Mouse (Mus musculus): Measurements from ENCODE around the gene Slc13a4.

Gene Slc13a4

GRCm38 (mm10) chr6:35302581-35302980 lies 5.3 kb downstream of the Slc13a4 start:
- no peak for DNase-seq (ENCODE audit: low read depth)

DNA sequence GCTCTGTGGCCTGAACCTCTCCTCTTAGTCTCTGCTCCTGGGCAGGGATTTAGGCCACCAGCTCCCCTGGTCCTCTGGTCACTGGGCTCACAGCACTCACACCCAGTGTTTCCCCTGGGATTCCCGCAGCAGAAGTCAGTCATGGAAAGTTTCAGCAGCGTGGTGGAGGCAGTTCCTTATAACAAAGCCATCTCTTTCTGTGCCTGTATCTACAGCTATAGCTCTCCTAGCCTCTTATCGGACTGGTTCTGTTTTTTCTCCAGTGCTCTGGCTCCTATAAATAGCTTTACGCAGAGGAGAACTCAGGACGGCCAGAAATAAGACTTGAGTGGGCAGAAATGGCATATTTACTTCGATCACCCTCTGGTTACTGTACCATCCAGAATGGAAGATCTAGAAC lies 9.6 kb downstream of the Slc13a4 start:
- no peak for DNase-seq (ENCODE audit: low read depth)

GRCm38 (mm10) chr6:35297516-35298227 lies 10.3 kb downstream of the Slc13a4 start:
- no peak for DNase-seq (ENCODE audit: low read depth)

GRCm38 (mm10) chr6:35297001-35297400 lies 10.9 kb downstream of the Slc13a4 start:
- DNase-seq (ENCODE audit: low read depth) = no peak

- DNase-seq (ENCODE audit: low read depth) = no peak
Measured at GRCm38 (mm10) chr6:35294964-35295363, 13.0 kb downstream of the Slc13a4 start.

GRCm38 (mm10) chr6:35289676-35290075 lies 18.3 kb downstream of the Slc13a4 start:
- no peak for DNase-seq (ENCODE audit: low read depth)

- DNase-seq (ENCODE audit: low read depth) = no peak
Measured at GRCm38 (mm10) chr6:35288920-35289319, 19.0 kb downstream of the Slc13a4 start.

DNA sequence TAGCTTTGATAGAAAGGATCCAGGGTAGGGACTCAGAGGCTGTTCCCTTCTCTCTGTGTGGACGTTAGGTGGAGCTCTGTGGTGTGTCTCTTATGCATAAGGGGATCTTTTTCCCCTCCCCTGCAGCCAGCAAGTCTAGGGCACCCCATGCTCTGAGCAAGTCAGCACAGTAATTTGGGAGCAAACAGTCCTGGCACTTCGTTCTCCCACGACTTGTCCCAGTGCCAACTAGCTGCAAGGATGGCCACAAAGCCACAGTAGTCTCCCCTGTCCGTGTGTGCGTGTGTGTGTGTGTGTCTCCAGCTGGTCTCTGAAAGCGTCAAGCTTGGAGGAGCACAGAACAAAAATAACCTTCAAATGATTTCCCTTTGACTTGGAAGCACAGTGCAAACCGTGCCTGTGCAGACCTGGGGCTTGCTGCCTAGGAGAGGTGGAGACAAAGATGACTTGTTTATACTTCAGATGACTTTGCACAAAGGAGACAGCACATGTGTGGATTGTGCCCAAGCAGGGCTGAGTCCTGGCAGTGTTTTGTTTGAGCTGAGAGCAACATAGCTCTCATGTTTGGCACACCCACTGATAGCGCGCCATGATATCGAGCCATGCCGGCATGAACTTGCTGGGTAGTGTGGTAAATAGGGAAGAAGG lies 19.7 kb downstream of the Slc13a4 start:
- no peak for DNase-seq (ENCODE audit: low read depth)

- DNase-seq (ENCODE audit: low read depth) = no peak
Measured at GRCm38 (mm10) chr6:35279306-35279705, 28.6 kb downstream of the Slc13a4 start.

DNA sequence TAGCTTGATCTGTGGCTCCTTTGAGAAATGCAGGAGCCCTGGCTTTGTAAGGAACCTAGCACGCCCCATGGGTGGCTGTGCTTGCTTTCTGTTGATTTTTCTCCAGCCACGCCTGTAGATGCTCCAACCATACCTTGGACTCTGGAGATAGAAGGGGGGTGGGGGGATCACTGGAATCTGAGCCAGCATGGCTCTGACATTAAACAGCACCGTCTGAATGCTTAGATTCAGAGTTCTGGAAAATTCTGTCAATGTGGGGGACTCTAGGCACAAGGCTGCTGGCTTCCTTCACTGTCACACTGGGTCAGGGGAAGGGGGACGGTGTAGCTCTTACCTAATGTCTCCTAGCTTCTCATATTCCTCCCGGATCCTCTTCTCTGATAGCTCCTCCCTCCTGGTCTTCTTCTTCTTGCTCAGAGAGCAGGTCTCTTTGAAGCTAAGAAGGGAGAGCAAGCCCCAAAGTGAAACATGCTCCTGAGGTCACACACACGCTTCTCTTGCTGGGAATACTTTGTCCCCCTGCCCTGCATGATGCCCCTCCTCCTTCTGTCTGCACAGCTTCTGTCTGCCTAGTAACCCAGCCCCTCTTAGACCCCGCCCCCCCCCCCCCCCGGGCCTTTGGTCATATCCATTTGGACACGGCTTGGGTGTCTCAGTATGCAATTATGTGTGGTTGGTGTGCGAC lies 29.9 kb downstream of the Slc13a4 start:
- no peak for DNase-seq (ENCODE audit: low read depth)

- no peak for DNase-seq (ENCODE audit: low read depth)
Measured at GRCm38 (mm10) chr6:35273391-35274082, 34.4 kb downstream of the Slc13a4 start.

GRCm38 (mm10) chr6:35271868-35272765 lies 35.8 kb downstream of the Slc13a4 start:
- DNase-seq (ENCODE audit: low read depth) = no peak

GRCm38 (mm10) chr6:35271094-35271855 lies 36.7 kb downstream of the Slc13a4 start:
- no peak for DNase-seq (ENCODE audit: low read depth)

DNA sequence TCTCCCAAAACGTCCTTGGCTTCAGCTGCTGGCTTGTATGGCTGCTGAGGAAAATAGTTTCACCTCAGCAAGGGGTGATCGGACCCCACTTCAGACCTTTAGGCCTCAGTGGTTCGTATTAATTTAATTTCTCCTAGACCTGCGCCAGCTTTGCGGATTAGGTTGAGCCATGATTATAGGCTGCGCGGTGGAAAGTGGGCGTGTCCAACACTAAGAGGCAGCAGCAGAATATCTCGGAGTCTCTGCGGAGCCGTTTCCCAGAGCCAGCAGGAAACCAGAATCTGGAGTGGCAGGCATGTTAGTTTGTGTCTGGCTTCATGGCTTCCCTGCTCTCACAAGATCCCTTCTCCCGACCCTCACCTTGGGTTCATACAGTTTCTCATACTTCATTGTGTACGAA lies 38.3 kb downstream of the Slc13a4 start:
- DNase-seq (ENCODE audit: low read depth) = no peak

- no peak for DNase-seq (ENCODE audit: low read depth)
Measured at GRCm38 (mm10) chr6:35268711-35269110, 39.2 kb downstream of the Slc13a4 start.

DNA sequence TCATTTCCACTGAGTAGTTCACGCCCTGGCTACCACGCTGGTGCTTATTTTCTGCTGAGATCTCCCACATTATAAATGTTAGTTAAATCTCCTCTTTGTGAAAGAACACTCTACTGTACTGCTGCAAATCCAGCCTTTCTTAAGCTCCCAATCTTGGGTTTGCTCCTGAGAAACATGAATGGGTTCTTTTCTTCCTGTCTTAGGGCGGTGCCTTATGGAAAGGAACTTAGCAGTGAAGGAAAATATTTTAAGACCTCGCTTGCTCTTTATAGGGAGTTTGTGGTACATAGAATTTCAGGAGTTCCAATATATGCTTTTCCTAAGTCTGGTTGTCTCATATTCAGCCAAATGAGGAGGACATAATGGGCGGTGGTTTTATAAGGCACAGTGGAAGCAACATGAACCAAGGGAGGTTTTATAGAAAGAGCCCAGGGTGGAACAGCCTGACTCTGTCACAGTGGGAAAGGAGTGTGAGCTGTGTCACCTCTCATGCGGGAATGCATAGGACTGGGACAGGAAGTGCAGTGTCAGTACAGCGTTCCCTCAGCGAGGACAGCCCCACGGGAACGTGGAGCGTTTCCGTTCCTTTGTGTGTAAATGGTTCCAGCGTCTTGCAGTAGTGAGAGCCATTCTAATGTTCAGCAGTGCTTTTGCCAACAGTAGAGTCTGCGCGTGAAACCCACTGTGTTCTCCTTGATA lies 42.2 kb downstream of the Slc13a4 start:
- no peak for DNase-seq (ENCODE audit: low read depth)

DNA sequence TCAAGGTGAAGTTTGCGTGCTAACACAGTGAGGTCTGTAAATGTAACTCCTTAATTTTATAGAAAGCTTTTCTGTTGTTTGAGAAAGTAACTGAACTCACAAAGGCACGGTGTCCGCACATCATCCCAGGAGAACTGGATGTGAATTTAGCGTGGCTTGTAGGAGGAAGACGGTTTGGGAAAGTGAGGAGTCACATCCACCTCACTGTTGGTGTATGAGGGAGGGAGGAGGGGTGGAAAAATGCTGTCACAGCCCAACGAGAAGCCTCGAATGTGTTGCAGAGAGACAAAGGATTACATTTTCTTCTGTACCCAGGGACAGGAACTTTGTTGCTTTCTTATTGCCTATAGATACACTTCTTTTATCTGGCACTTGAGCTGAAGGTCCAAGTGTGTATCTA lies 47.4 kb downstream of the Slc13a4 start:
- no peak for DNase-seq (ENCODE audit: low read depth)

DNA sequence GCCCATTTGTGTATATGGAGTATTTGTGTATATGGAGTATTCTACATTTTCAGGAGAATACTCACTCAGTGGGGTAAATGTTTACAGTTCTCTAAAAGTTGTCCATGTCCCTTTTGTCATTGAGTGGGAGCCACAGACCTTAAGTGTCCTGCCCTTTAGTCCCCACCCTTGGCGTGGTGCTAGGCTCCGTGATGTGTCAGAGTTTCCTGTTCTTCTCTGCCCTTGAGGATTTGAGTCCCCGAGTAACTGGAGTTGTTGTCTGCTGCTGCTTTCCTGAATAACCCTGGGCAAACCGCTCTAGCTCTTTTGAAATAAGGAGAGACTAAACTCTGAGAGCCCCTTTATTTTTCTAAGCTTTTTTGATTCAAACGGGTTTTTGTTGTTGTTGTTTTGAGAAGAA lies 48.4 kb downstream of the Slc13a4 start:
- no peak for DNase-seq (ENCODE audit: low read depth)

- DNase-seq (ENCODE audit: low read depth) = no peak
Measured at GRCm38 (mm10) chr6:35258922-35259321, 49.0 kb downstream of the Slc13a4 start.

DNA sequence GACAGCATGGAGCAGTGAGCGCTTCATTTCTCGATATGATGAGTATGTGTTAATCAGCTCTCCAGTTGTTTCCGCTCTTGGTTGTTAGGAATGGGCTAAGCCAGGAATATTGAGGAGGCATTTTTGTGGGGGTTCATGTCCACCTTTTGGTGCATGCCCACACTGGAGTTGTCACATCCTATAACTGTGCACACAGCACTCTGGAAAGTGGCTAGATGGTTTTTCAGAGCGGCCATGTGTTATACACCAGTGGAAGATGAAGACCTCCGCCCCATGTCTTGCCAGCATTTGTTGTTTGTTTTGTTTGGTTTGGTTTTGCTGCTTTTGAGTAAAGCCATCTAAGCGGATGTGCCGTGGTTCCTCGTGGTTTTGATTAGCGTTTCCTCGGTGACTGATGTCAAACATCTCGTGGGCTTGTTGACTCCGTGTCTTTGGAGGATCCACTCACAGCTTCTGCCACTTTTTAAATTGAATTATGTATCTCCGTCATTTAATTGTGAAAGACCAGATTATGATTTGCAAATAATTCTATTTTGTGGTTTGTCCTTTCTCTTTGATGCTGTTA lies 50.2 kb downstream of the Slc13a4 start:
- DNase-seq (ENCODE audit: low read depth) = peak; percentile 74
